Mouse (Mus musculus) stomach, embryonic 15.5 days (tissue): ENCODE results near the gene Gm20388. TPM values are rescaled to one million over a fixed set of nuclear protein-coding genes. Genes with fewer than 3 reads are reported as not detected.
A peak's percentile ranks its signal among the peaks of the same experiment; 100 is the strongest.

Experiments
- ATAC-seq: fragments of 200-750 bp; cut with Nextera tagmentation; 2 replicates; pipeline ENCODE4 v1.8.0; 2017; ENCODE audit warnings: low read depth, moderate number of reproducible peaks, moderate TSS enrichment; ENCODE audit not compliant: insufficient read depth, low FRiP score
- H3K27ac ChIP-seq: fragments of 300-500 bp; sonication (generic); 2 replicates; pipeline ENCODE4 v1.5.1; 2015; ENCODE audit warnings: mild to moderate bottlenecking, inconsistent platforms
- H3K27me3 ChIP-seq: fragments of 300-500 bp; sonication (generic); replicated peaks from 2 replicates; pipeline ENCODE4 v1.6.1; 2015; ENCODE audit warnings: inconsistent platforms
- H3K36me3 ChIP-seq: fragments of 300-500 bp; sonication (generic); 2 replicates; pipeline ENCODE4 v1.6.1; 2015; ENCODE audit warnings: inconsistent platforms
- H3K4me1 ChIP-seq: fragments of 300-500 bp; sonication (generic); 2 replicates; pipeline ENCODE4 v1.6.1; 2015; ENCODE audit warnings: inconsistent platforms
- H3K4me2 ChIP-seq: fragments of 300-500 bp; sonication (generic); 2 replicates; pipeline ENCODE4 v1.6.1; 2015; ENCODE audit warnings: mild to moderate bottlenecking, inconsistent platforms
- H3K4me3 ChIP-seq: fragments of 300-500 bp; sonication (generic); replicated peaks from 2 replicates; pipeline ENCODE4 v1.5.1; 2015; ENCODE audit warnings: inconsistent platforms
- H3K9ac ChIP-seq: fragments of 300-500 bp; sonication (generic); 2 replicates; pipeline ENCODE4 v1.6.1; 2015; ENCODE audit warnings: inconsistent platforms
- H3K9me3 ChIP-seq: fragments of 300-500 bp; sonication (generic); 2 replicates; pipeline ENCODE4 v1.6.1; 2016; ENCODE audit warnings: inconsistent platforms
- WGBS: fragments of 180-500 bp; shearing (Covaris S2); methylation state at CpG from one replicate; pipeline ENCODE4 v1.1.7; 2015; 5-methylcytosine and 5-hydroxymethylcytosine counted together
- polyA plus RNA-seq: library from polyadenylated mRNA; unstranded; fragments of >200 nt; fragmentation: Nextera tagmentation; extraction: Ambion mirVana; gene quantifications from 2 replicates; pipeline ENCODE4 v1.2.1, GENCODE M21; 2015

Gene Gm20388
- polyA plus RNA-seq, 1 experiment from 2014 or later = not detected

DNA sequence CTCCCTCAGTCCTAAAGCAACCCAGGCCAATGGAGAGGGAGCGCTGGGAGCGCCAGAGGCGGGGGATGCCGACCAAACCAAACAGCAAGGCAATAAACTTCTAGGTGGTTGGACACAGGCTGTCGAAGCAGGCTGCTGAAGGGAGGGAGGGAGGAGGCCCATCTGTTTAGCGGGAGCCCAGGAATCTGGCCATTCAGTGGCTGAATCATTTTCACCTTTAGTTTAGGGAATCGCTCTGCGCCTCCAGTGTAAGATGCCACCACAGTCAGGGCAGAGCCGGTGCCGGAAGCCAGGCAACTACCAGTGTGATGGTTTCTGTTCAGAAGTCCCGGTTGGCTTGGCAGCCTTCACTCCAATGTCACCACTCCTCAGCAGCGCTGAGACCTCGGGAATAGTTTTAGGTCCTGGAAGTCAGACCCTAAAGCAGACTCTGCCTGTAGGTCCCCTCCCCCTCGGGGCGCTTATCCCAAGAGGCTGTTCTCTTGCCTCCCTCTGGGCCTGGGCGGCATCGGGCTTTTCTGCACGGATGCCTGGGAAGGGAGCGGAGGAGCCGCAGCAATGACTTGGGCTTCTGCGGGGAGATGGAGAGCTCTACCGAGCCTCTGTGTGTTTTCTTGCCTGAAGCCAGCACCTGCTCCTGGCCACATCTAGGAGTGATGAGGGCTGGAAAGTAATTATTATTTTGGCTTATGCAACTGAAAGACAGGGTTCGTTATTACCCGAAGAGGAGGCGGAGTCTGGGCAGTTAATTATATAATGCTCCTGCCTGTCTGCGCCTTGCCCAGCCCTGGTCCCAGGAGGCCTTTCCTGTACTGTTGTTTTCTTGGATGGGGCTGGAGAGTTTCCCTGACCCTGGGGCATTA, 1821.1 kb downstream of the Gm20388 start:
- H3K36me3 ChIP-seq = no peaks in the 10 kb centered on the region
- H3K27me3 ChIP-seq = peaks cover 68% of the 10 kb centered on the region
- H3K9ac ChIP-seq = no peak overlapping the region
- H3K27ac ChIP-seq = no peak overlapping the region
- ATAC-seq = no peak
- H3K4me3 ChIP-seq = peak overlapping the region; percentile 40; the same call in 1 of the 2 replicates
- 9% methylated on average over 26 of the region's 26 CpGs for WGBS
- H3K4me2 ChIP-seq = no peak overlapping the region
- H3K4me1 ChIP-seq = peaks cover 7% of the 10 kb centered on the region; the same call in 1 of the 2 replicates
- no peaks in the 10 kb centered on the region for H3K9me3 ChIP-seq

DNA sequence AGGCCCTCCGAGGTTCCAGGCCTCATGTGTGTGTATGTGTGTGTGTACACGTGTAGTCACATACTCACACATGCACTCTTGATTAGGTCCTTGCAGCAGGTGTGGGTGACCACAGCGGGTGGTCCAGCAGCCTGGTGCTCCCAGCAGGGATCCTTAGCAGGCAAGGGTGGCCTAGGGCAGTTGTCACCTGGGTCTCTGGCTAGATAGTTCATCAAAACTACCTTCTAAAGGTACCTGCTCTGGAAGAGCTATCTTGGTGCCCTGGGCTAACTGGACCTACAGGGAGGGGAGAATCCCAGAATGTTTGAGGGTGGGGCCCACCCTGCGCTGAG, 1821.7 kb downstream of the Gm20388 start:
- Histone ChIP-seq H3K9ac (no peak overlapping the region), H3K36me3 (no peaks in the 10 kb centered on the region), H3K9me3 (no peaks in the 10 kb centered on the region), H3K27ac (no peak overlapping the region), H3K27me3 (peaks cover 67% of the 10 kb centered on the region), H3K4me1 (peaks cover 7% of the 10 kb centered on the region; the same call in 1 of the 2 replicates), H3K4me3 (no peak overlapping the region), H3K4me2 (no peak overlapping the region)
- ATAC-seq = no peak
- WGBS = 58% methylated on average over 4 of the region's 4 CpGs

DNA sequence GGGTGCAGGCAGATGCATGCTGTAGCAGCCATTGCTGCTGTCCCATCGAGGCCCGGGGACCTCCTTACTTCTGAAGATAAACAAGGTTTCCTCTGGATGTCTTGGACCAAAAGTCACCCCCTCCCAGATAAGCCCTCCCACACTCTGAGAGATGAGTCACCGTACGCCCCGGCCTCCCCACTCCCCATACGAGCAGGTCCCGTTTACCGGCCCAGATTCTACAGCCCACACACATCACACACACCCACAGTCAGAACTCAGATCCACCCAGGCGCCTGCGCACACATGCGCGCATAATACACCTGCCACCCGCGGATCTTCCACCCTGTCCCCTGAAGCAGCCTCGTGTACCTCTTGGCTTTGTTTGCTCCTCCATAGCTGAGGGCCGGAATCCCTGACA, 1823.6 kb downstream of the Gm20388 start:
- no peak overlapping the region for H3K27ac ChIP-seq
- H3K27me3 ChIP-seq = peaks cover 47% of the 10 kb centered on the region
- ATAC-seq = no peak
- H3K4me1 ChIP-seq = peaks cover 7% of the 10 kb centered on the region; the same call in 1 of the 2 replicates
- 84% methylated on average over 16 of the region's 16 CpGs for WGBS
- no peaks in the 10 kb centered on the region for H3K9me3 ChIP-seq
- no peak overlapping the region for H3K4me2 ChIP-seq
- H3K4me3 ChIP-seq = no peak overlapping the region
- no peaks in the 10 kb centered on the region for H3K36me3 ChIP-seq
- no peak overlapping the region for H3K9ac ChIP-seq

DNA sequence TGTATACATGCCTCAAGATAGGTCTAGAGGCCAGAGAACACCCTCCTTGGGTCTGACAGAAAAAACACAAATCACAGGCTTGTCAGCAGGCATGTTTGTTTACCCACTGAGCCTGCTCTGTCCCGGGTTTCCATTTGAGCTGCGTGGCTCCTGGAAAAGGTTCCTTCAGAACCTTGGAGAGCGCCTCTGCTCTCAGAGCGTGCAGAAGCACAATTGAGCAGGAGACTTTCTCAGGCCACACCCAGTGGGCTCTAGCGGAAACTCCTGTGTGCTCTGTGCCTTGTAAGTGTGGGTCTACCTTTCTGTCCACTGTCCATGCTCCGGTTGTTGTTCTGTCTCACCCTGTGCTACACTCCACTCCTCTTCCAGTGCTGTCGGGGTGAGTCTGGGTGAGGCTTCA, 1825.6 kb downstream of the Gm20388 start:
- ATAC-seq = no peak
- no peaks in the 10 kb centered on the region for H3K36me3 ChIP-seq
- no peak overlapping the region for H3K4me3 ChIP-seq
- H3K9me3 ChIP-seq = no peaks in the 10 kb centered on the region
- WGBS = 11% methylated on average over 7 of the region's 7 CpGs
- H3K9ac ChIP-seq = no peak overlapping the region
- H3K4me2 ChIP-seq = no peak overlapping the region
- peaks cover 28% of the 10 kb centered on the region for H3K27me3 ChIP-seq
- no peak overlapping the region for H3K27ac ChIP-seq
- H3K4me1 ChIP-seq = no peaks in the 10 kb centered on the region

DNA sequence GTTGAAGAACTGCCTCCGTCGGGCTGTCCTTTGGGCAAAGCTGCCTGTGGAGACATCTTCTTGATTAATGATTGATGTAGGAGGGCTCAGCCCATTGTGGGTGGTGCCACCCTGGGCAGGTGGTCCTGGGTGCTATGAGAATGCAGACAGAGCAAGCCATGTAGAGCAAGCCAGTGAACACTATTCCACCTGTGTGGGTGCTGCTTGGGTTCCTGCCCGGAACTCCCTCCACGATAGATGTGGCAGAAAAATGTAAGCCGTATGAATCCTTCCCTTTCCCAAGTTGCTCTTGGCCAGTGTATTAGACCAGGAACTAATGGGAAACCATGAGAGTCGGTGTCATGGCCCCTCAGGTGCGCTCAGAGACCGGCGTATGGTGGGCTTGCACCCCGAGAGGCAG, 1830.1 kb downstream of the Gm20388 start:
- Histone ChIP-seq H3K27ac (no peak overlapping the region), H3K9me3 (no peaks in the 10 kb centered on the region), H3K4me2 (no peak overlapping the region), H3K9ac (no peak overlapping the region), H3K36me3 (no peaks in the 10 kb centered on the region), H3K4me3 (no peak overlapping the region), H3K27me3 (no peaks in the 10 kb centered on the region), H3K4me1 (no peaks in the 10 kb centered on the region)
- no peak for ATAC-seq
- 82% methylated on average over 10 of the region's 10 CpGs for WGBS

DNA sequence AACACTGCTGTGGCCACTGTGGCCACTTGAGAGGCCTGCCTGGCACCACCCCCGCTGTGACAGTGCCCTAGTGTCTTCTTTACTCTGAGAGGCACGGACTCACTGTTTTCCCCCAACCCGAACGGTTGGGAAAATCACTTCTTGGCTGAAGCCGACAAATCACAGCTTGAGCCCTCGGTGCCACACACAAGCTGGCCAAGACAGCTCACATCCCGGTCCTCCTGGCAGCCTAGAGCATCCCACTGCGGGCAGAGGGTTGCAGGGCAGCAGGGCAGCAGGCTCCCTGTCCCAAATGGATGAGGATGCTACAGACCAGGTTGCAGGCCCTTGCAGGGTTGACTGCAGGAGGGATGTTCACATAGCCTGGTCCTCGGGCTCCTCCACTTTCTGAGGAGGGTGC, 1838.9 kb downstream of the Gm20388 start:
- peaks cover 12% of the 10 kb centered on the region for H3K27me3 ChIP-seq
- 80% methylated on average over 9 of the region's 9 CpGs for WGBS
- H3K4me2 ChIP-seq = no peak overlapping the region
- H3K4me1 ChIP-seq = no peaks in the 10 kb centered on the region
- no peak overlapping the region for H3K9ac ChIP-seq
- no peak for ATAC-seq
- no peaks in the 10 kb centered on the region for H3K9me3 ChIP-seq
- no peaks in the 10 kb centered on the region for H3K36me3 ChIP-seq
- H3K27ac ChIP-seq = no peak overlapping the region
- H3K4me3 ChIP-seq = no peak overlapping the region

DNA sequence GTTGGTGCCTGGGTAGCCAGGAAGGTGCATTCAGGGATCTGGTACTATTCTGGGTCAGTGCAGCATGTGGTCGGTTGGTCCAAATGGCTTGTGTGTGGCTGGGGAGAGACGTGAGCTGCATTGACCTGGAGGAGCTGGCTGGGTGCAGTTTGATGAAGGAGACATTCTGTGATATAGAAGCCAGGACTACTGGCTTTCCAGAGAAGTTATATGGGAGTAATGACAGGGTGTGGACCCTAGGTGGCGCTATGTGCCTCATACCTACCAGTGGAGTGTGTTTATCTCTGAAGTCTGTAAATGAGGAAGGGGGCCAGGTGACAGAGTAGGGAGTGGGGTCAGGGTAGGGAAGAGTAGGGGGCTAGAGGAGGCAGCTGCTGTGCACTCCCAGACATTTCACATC, 1839.9 kb downstream of the Gm20388 start:
- Histone ChIP-seq H3K27ac (no peak overlapping the region), H3K27me3 (peaks cover 12% of the 10 kb centered on the region), H3K9ac (no peak overlapping the region), H3K4me3 (no peak overlapping the region), H3K4me1 (no peaks in the 10 kb centered on the region), H3K4me2 (no peak overlapping the region), H3K36me3 (no peaks in the 10 kb centered on the region), H3K9me3 (no peaks in the 10 kb centered on the region)
- ATAC-seq = no peak
- 32% methylated on average over 3 of the region's 3 CpGs for WGBS

DNA sequence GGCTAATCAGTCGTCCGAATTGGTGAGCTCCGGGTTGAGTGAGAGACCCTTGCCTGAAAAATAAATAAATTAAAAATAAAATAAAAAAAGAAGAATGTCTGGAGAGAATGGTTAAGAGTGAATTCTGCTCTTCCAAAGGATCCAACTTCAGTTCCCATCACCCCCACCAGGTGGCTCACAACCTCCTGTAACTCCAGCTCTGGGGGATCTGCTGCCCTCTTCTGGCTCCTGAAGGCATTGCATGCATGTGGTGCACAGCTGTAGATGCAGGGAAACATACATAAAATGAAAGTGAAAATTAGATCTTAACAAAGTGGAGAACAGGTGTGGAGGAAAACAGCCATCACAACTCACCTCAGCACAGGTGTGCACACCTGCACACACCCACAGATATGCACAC, 1840.8 kb downstream of the Gm20388 start:
- Histone ChIP-seq H3K4me3 (no peak overlapping the region), H3K27me3 (peaks cover 12% of the 10 kb centered on the region), H3K36me3 (no peaks in the 10 kb centered on the region), H3K9me3 (no peaks in the 10 kb centered on the region), H3K9ac (no peak overlapping the region), H3K27ac (no peak overlapping the region), H3K4me1 (no peaks in the 10 kb centered on the region), H3K4me2 (no peak overlapping the region)
- WGBS = 9% methylated on average over 3 of the region's 3 CpGs
- ATAC-seq = no peak

DNA sequence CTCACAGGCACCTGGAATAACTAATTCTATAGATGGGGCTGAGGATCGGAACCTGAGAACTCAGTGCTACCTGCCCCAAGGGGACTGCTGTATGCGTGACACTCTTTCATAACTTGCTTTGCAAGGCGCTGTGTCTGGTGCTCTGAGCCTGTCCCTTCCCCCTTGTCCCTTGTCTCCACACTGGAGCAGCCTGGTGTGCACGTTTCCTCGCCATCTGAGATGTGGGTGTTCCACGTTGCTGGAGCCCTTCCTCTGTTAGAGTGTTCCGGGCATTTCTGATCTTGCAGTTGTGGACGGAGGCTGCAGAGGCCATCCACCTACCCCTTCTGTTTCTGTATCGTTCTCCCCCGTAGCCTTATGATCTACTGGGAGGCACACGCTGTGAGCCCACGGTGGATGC, 1847.8 kb downstream of the Gm20388 start:
- Histone ChIP-seq H3K27ac (no peak overlapping the region), H3K36me3 (no peaks in the 10 kb centered on the region), H3K4me1 (no peaks in the 10 kb centered on the region), H3K27me3 (peaks cover 4% of the 10 kb centered on the region; the same call in 1 of the 2 replicates), H3K4me3 (no peak overlapping the region), H3K9me3 (no peaks in the 10 kb centered on the region), H3K4me2 (no peak overlapping the region), H3K9ac (no peak overlapping the region)
- no peak for ATAC-seq
- 64% methylated on average over 12 of the region's 12 CpGs for WGBS

DNA sequence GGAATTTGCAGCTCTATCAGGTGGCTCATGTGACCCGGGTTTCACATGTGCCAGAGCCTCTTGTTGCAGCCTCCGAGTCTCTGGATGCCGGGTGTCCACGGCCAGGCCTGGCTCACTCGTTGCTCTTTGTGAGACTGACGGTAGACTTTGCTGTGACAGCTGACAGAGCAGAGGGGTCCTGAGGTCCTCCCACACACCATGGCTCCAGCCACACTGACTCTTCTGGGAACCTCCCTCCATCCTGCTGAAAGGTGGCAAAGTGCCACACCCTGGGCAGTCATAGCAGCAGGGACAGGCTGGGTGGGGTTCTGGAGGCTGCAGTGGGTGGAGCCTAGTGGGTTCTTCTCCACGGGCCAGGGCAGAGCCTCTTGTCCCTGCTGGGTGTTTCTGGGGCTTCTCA, 1849.8 kb downstream of the Gm20388 start:
- 69% methylated on average over 7 of the region's 7 CpGs for WGBS
- no peak for ATAC-seq

DNA sequence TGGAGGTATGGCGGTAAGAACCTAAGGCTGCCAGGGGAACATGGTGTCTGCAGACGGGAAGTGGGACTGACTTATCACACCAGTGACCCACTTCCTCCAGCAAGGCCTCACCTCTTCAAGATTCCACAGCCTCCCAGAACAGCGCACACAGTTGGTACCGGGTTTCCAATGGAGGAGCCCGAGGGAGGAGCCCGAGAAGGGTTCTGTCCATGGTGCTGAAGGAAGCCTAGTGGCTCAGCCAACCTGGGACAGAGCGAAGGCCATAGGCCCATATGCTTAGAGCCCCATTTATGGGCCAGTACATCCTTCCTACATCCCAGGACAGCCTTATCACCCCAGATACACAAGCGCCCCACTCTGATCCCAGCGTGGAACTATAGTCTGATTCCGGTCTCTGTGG, 1850.8 kb downstream of the Gm20388 start:
- H3K27me3 ChIP-seq = no peaks in the 10 kb centered on the region

More for the DNA sequence above, 1849.8 kb downstream of the Gm20388 start:
- Histone ChIP-seq H3K27me3 (no peaks in the 10 kb centered on the region), H3K9ac (no peak overlapping the region), H3K4me3 (no peak overlapping the region), H3K36me3 (no peaks in the 10 kb centered on the region), H3K9me3 (no peaks in the 10 kb centered on the region), H3K27ac (no peak overlapping the region), H3K4me2 (no peak overlapping the region), H3K4me1 (no peaks in the 10 kb centered on the region)

DNA sequence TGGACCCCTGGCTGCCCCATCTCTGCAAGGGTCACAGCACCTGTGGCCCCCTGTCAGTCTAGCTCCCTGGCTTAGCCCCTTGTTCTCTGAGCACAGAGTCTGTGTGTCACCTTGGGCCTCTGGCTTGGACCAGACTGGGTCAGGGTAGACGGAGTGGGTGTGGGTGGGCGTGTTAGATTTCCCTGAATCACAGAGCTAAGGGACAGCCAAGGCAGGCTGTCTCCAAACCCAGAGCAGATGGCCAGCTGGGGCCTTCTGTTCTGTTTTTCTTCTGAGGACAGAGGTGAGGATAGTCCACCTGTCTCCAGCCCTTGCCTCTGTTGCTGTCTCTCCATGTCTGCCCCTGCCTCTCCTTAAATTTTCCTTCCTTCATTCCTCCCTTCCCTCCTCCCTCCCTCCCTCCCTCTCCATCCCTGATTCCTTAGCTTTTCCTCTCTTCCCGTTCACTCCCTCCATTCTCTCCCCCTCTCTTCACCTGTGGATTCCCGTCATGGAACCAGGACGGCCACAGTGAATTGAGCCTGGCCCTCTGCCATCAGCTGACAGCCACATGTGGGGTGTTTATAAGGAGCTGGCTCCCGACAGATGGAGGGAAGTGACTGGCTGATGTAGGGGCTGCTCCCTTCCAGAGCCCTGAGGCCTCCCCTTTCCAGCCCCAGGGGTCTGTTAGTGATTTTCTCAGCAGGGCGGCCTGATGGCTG, 1852.5 kb downstream of the Gm20388 start:
- ATAC-seq = no peak
- 46% methylated on average over 7 of the region's 7 CpGs for WGBS
- H3K27me3 ChIP-seq = no peaks in the 10 kb centered on the region
- H3K9me3 ChIP-seq = no peaks in the 10 kb centered on the region
- H3K27ac ChIP-seq = no peak overlapping the region
- H3K4me3 ChIP-seq = no peak overlapping the region
- no peaks in the 10 kb centered on the region for H3K36me3 ChIP-seq
- H3K9ac ChIP-seq = no peak overlapping the region
- H3K4me2 ChIP-seq = no peak overlapping the region
- no peaks in the 10 kb centered on the region for H3K4me1 ChIP-seq

More for the DNA sequence above, 1850.8 kb downstream of the Gm20388 start:
- no peak for ATAC-seq
- no peak overlapping the region for H3K4me3 ChIP-seq
- no peaks in the 10 kb centered on the region for H3K4me1 ChIP-seq
- H3K9ac ChIP-seq = no peak overlapping the region
- no peaks in the 10 kb centered on the region for H3K36me3 ChIP-seq
- H3K4me2 ChIP-seq = no peak overlapping the region
- 32% methylated on average over 10 of the region's 10 CpGs for WGBS
- H3K27ac ChIP-seq = no peak overlapping the region
- H3K9me3 ChIP-seq = no peaks in the 10 kb centered on the region
